Mouse (Mus musculus) liver, embryonic 13.5 days (tissue): ENCODE results near the gene Hip1. TPM values are rescaled to one million over a fixed set of nuclear protein-coding genes. Genes with fewer than 3 reads are reported as not detected.

ENCODE experiments used
- ATAC-seq: fragments of 200-750 bp; cut with Nextera tagmentation; 2 replicates; pipeline ENCODE4 v1.8.0; 2017; ENCODE audit warnings: low read depth, mild to moderate bottlenecking, moderate number of reproducible peaks, moderate library complexity
- DNase-seq: peaks from one replicate; pipeline ENCODE4 v3.0.0; 2022
- H3K27ac ChIP-seq: fragments of 300-500 bp; sonication (generic); 2 replicates; pipeline ENCODE4 v1.5.1; 2015; ENCODE audit warnings: moderate library complexity, mild to moderate bottlenecking, inconsistent platforms
- H3K27me3 ChIP-seq: fragments of 300-500 bp; sonication (generic); 2 replicates; pipeline ENCODE4 v1.6.1; 2015; ENCODE audit warnings: mild to moderate bottlenecking, inconsistent platforms
- H3K36me3 ChIP-seq: fragments of 300-500 bp; sonication (generic); 2 replicates; pipeline ENCODE4 v1.6.1; 2015; ENCODE audit warnings: mild to moderate bottlenecking, inconsistent platforms
- H3K4me1 ChIP-seq: fragments of 300-500 bp; sonication (generic); replicated peaks from 2 replicates; pipeline ENCODE4 v1.6.1; 2015; ENCODE audit warnings: inconsistent platforms
- H3K4me2 ChIP-seq: fragments of 300-500 bp; sonication (generic); 2 replicates; pipeline ENCODE4 v1.6.1; 2015; ENCODE audit warnings: inconsistent platforms, mild to moderate bottlenecking, moderate library complexity
- H3K4me3 ChIP-seq: fragments of 300-500 bp; sonication (generic); replicated peaks from 2 replicates; pipeline ENCODE4 v1.5.1; 2015; ENCODE audit warnings: mild to moderate bottlenecking, inconsistent platforms
- H3K9ac ChIP-seq: fragments of 300-500 bp; sonication (generic); 2 replicates; pipeline ENCODE4 v1.6.1; 2015; ENCODE audit warnings: mild to moderate bottlenecking, inconsistent platforms
- H3K9me3 ChIP-seq: fragments of 300-500 bp; sonication (generic); replicated peaks from 2 replicates; pipeline ENCODE4 v1.6.1; 2016; ENCODE audit warnings: inconsistent platforms
- WGBS: fragments of 180-500 bp; shearing (Covaris S2); methylation state at CpG from one replicate; pipeline ENCODE4 v1.1.7; 2015; ENCODE audit not compliant: insufficient replicate concordance; 5-methylcytosine and 5-hydroxymethylcytosine counted together
- polyA plus RNA-seq: library from polyadenylated mRNA; unstranded; fragments of >200 nt; fragmentation: Nextera tagmentation; extraction: Ambion mirVana; gene quantifications from 2 replicates; pipeline ENCODE4 v1.2.1, GENCODE M21; 2015

The Hip1 gene
- 3.4 and 4.6 TPM in 2 replicates for polyA plus RNA-seq

DNA sequence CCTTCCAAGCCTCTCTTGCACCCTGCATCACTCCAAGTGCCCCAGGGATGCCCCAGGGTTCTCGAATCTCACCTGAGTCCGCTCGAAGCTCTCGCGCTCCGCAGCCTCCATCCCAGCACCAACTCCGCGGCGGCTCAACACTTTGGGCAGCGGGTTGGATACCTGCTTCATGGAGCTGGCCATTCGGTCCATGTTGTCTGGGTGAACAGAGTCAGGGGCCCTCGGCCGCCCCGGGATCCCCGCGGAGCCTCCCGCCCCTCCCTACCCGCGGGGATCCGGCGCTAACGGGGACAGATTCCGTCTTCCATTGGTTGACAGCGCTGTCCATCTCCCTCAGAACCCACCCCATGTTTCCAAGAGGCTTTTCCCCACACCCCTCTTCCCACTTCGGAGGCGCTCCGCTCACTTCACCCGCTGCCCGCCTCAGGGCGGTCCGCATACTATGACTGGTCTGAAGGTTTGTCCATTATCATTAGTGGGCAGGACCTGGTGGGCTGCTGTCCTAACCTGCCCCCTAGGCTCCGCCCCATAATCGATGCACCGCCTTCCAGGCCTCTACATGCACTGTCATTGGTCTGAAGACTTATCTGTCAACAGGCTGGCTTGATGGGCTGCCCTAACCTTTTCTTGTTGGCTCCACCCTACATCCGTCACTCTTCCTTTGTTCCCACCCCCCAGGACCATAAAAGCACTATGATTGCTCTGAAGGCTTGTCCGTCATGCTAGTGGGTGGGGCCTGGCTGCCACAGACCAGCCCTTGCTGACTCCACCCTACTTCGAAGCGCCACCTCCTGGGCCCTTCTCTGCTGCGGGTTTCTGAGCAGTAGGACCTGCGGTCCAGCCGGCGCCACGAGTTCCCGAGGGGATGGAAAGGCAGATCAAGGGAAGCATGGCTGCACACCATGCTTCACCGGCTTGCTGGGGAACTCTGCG lies at the start of gene Hip1:
TSS of gene Hip1 (minus strand) at position 256 of the 933 bp plus-strand sequence.
- DNase-seq, result peak; percentile 90
- WGBS, result under 1% methylated on average over 46 of the region's 46 CpGs
- H3K4me2 ChIP-seq, result peak within 1 kb of the TSS; percentile 80
- H3K27ac ChIP-seq, result no peak within 1 kb of the TSS
- peak; percentile 97 for ATAC-seq
- no peaks in the 10 kb centered on the region for H3K9me3 ChIP-seq
- H3K4me3 ChIP-seq, result peak within 1 kb of the TSS; percentile 62
- H3K4me1 ChIP-seq, result peaks cover 17% of the 10 kb centered on the region
- peak within 1 kb of the TSS; percentile 55 for H3K9ac ChIP-seq
- peaks cover 32% of the 10 kb centered on the region for H3K27me3 ChIP-seq
- no peaks in the 10 kb centered on the region for H3K36me3 ChIP-seq

DNA sequence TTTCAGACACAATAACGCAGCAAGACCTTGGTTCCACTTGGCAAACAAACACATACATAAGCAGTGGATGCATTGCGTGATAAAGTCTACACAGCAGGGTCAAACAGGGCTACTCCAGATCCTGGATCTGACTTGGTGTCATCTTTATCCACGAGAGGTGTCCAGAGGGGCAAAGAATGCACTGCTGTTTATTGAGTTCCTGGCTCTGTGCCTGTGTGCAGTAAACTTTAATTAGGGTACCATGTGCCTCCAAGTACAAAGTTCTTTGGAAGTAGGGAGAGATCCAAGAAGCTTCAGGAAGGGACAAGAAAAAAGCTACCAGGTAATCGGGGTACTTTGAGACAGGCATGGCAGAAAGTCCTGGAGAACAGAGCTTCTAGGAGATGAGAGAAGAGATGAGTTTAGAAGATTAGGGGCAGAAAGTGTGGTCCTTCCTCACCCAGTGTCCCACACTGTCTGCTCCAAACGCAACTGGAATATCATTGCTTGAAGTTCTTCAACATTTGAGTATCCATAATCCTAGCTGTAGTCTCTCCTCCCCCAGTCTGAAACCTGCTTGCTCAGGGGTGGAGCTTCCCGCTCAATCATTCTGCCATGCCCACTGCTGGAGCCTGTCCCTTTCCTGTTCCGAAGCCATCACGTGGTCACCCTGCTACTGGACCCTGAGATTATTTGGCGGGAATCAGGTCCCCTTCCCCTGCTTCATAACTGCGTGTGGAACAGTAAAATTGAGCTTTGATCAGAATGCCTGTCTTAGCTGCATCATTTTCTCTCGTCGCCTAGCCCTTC lies 45.3 kb upstream of the Hip1 start:
- no peaks in the 10 kb centered on the region; the same call in 1 of the 2 replicates for H3K9me3 ChIP-seq
- ATAC-seq, result no peak

DNA sequence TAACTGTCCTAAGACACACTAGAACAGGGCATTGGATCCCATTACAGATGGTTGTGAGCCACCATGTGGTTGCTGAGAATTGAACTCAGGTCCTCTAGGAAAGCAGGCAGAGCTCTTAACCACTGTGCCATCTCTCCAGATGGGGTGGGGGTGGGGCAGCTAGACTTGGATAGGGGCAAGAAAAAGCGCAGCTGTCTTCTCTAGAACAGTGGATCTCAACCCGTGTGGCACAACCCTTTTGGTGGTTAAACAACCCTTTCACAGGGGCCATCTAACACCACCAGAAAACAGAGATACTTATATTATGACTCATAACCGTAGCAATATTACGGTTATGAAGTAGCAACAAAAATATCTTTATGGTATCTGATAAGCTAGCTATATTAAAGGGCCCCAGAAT lies 42.8 kb upstream of the Hip1 start:
- ATAC-seq, result no peak
- Histone ChIP-seq H3K4me2 (no peak overlapping the region), H3K27ac (no peak overlapping the region), H3K9me3 (no peaks in the 10 kb centered on the region; the same call in 1 of the 2 replicates), H3K9ac (no peak overlapping the region), H3K4me1 (no peaks in the 10 kb centered on the region), H3K36me3 (no peaks in the 10 kb centered on the region), H3K27me3 (no peaks in the 10 kb centered on the region), H3K4me3 (no peak overlapping the region)
- DNase-seq, result no peak
- WGBS, result 70% methylated on average over 4 of the region's 4 CpGs

More for the DNA sequence above, 45.3 kb upstream of the Hip1 start:
- Histone ChIP-seq H3K9ac (no peak overlapping the region), H3K36me3 (no peaks in the 10 kb centered on the region), H3K4me2 (no peak overlapping the region), H3K27me3 (no peaks in the 10 kb centered on the region), H3K4me3 (no peak overlapping the region), H3K27ac (no peak overlapping the region), H3K4me1 (no peaks in the 10 kb centered on the region)
- WGBS, result 67% methylated on average over 12 of the region's 12 CpGs
- no peak for DNase-seq

DNA sequence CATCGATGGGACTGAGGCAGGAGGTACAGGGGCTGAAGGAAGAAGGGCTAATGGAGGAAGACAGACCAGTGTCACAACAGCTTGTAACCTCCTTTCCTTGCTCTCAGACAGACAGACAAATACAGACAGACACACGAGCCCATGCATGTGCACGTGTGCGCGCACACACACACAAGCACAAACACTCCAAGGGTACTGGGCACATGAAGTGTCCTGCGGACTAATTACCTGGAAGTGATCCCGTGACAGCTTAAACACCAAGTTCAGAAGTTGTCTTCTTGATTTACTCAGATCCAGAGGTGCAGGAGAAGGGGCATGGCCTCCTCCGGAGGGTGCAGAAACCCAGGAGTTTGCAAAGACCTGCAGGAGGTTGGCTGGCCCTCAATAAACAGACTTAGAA lies 40.8 kb upstream of the Hip1 start:
- H3K9me3 ChIP-seq, result no peaks in the 10 kb centered on the region; the same call in 1 of the 2 replicates
- no peak overlapping the region for H3K4me3 ChIP-seq
- no peak overlapping the region for H3K9ac ChIP-seq
- 68% methylated on average over 8 of the region's 8 CpGs for WGBS
- no peaks in the 10 kb centered on the region for H3K36me3 ChIP-seq
- H3K4me2 ChIP-seq, result no peak overlapping the region
- ATAC-seq (no peak), DNase-seq (no peak)
- no peak overlapping the region for H3K27ac ChIP-seq
- H3K4me1 ChIP-seq, result no peaks in the 10 kb centered on the region
- H3K27me3 ChIP-seq, result no peaks in the 10 kb centered on the region

DNA sequence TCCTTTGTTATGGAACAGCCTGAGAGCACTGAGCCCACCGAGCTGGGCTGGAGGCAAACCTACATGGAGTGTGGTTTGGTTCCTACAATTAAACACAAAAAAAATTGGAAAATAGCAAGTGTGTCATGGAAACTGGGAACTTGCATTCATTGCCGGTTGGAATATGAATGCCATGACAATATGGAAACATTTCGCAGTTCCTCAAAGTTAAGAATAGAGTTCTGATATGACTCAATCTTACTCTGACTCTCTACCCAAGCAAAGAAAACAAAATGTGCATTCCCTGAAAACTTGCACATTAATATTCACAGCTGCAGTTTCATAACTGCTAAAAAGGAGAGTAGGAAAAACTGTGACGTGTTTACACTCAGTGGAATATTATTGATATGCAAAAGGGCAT lies 37.4 kb upstream of the Hip1 start:
- H3K27ac ChIP-seq, result no peak overlapping the region; the same call in 1 of the 2 replicates
- 67% methylated on average over 4 of the region's 4 CpGs for WGBS
- no peaks in the 10 kb centered on the region for H3K36me3 ChIP-seq
- no peaks in the 10 kb centered on the region for H3K27me3 ChIP-seq
- H3K4me1 ChIP-seq, result no peaks in the 10 kb centered on the region
- no peak overlapping the region for H3K9ac ChIP-seq
- no peak for ATAC-seq
- no peaks in the 10 kb centered on the region; the same call in 1 of the 2 replicates for H3K9me3 ChIP-seq
- no peak for DNase-seq
- H3K4me3 ChIP-seq, result no peak overlapping the region
- no peak overlapping the region for H3K4me2 ChIP-seq

DNA sequence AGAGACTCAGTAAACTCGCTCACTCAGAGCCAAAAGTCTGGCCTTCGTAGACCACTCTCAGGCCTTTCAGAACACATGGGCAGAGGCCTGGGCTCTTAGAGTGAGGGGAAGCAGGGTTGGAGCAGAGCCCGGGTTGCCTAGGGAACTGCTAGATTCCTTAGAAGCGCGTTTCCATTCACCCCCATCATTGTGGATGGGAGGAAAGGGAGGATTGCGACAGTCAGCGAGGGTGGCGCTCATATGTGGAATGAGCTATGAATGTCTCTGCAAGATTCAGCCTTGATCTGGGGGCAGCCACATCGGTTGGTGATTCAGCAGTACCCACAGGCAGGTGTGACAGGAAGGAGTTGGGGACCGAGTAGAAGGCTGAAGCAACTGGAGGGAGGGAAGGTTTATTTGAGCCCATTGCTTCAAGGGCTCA lies 34.4 kb upstream of the Hip1 start:
- WGBS, result 69% methylated on average over 10 of the region's 10 CpGs
- Histone ChIP-seq H3K4me2 (no peak overlapping the region), H3K4me1 (no peaks in the 10 kb centered on the region), H3K36me3 (no peaks in the 10 kb centered on the region), H3K27me3 (no peaks in the 10 kb centered on the region), H3K4me3 (no peak overlapping the region), H3K27ac (no peak overlapping the region), H3K9me3 (no peaks in the 10 kb centered on the region; the same call in 1 of the 2 replicates), H3K9ac (no peak overlapping the region)
- DNase-seq (no peak), ATAC-seq (no peak)

DNA sequence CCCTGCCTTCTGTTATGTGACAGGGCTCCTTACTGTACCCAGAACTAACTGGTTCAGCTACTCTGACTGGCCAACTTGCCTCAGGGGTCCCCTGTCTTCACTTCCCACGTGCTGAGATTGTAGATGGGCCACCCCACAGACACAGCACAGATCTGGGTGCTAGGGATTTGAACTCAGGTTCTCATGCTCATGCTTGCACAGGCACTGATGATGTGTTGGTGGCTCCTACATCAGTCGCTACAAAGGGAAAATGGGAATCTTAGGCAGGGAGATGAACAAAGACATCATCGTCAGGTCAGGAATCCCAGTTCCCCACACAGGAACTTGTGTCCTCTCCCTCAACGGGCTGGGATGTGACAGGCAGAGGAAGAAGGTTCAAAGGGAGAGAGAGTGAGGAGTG lies 31.1 kb upstream of the Hip1 start:
- DNase-seq, result no peak
- 50% methylated on average over 4 of the region's 4 CpGs for WGBS

DNA sequence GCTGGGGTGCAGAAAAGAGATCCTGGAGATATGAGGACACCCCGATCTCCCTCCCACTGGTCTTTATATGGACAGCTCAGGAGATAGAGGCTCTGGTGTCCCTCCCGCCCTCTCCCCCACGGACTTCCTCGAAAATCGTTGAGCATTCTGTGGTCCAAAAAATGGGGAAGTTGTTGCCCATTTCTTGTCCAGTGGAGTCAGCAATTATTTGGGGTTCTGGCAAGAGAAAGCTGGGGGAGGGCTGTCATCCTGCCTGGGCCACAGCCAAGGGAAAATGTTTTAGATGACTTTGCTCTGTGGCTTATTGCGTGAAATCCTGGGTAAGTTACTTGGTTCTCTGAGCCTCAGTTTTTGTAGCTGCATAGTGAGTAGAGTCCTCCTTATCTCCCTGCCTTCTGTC lies 28.1 kb upstream of the Hip1 start, which contains the start of gene Ccl24:
TSS of gene Ccl24 (minus strand) at position 44 of the 400 bp plus-strand sequence.
- ATAC-seq (no peak), DNase-seq (no peak)
- WGBS, result 18% methylated on average over 6 of the region's 6 CpGs
- no peaks in the 10 kb centered on the region for H3K9me3 ChIP-seq
- H3K4me2 ChIP-seq, result no peak within 1 kb of the TSS
- H3K27me3 ChIP-seq, result no peaks in the 10 kb centered on the region
- no peaks in the 10 kb centered on the region for H3K36me3 ChIP-seq
- no peaks in the 10 kb centered on the region for H3K4me1 ChIP-seq
- H3K4me3 ChIP-seq, result no peak within 1 kb of the TSS
- H3K9ac ChIP-seq, result no peak within 1 kb of the TSS
- no peak within 1 kb of the TSS for H3K27ac ChIP-seq

More for the DNA sequence above, 31.1 kb upstream of the Hip1 start:
- Histone ChIP-seq H3K27ac (no peak overlapping the region), H3K36me3 (no peaks in the 10 kb centered on the region), H3K9me3 (no peaks in the 10 kb centered on the region; the same call in 1 of the 2 replicates), H3K4me3 (no peak overlapping the region), H3K4me1 (no peaks in the 10 kb centered on the region), H3K27me3 (no peaks in the 10 kb centered on the region), H3K9ac (no peak overlapping the region), H3K4me2 (no peak overlapping the region)
- no peak for ATAC-seq

DNA sequence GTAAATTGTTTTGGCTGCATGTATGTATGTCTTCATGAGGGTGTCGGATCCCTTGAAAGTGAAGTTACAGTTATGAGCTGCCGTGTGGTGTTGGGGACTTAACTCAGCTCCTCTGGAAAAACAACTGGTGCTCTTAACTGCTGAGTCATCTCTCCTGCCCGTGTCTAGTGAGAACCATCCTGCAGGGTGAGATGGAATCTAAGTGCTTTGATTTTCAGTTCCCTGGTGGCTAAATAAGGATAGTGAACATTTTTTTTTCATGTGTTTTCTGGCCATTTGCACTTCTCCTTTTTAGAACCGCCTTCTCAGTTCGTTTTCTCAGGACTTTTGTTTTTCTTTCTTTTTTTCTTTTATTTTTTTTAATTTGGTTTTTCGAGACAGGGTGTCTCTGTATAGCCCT lies 23.8 kb upstream of the Hip1 start:
- Histone ChIP-seq H3K4me2 (no peak overlapping the region), H3K36me3 (no peaks in the 10 kb centered on the region), H3K27me3 (no peaks in the 10 kb centered on the region), H3K9ac (no peak overlapping the region), H3K27ac (no peak overlapping the region), H3K9me3 (no peaks in the 10 kb centered on the region), H3K4me1 (no peaks in the 10 kb centered on the region), H3K4me3 (no peak overlapping the region)
- no peak for ATAC-seq
- WGBS, result 39% methylated on average over 6 of the region's 6 CpGs
- no peak for DNase-seq

DNA sequence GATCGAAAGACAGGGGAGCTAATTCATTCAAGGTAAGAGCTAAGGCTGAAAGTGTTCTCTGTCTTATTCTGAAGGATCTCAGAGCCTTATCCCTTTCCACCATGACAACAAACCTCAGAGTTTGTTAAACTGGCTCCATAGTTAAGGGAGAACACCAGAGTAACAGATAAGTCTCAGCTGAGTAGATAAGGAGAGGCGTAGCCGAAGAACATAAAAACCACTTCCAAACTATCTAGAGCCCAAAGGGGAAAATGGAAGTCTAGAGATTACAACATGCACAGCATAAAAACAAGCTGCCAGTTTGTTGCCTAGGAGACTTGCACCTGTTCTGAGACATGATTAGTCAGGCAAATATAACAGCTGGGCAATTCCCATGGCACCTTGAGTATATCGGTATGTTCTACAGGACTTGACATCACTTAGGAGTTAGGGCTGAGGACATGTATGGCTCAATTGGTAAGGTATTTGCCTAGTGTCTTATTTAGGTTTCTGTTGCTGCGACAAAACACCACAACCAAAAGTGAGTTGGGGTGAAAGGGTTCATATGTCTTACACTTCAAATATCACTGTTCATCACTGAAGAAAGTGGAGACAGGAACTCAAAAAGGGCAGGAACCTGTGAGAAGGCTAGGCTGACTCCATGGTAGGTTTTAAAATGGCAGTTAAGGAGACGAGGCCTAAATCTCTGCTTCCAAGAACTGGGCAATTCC lies 22.8 kb upstream of the Hip1 start:
- Histone ChIP-seq H3K4me1 (no peaks in the 10 kb centered on the region), H3K4me3 (no peak overlapping the region), H3K4me2 (no peak overlapping the region), H3K27me3 (no peaks in the 10 kb centered on the region), H3K27ac (no peak overlapping the region), H3K9ac (no peak overlapping the region), H3K9me3 (no peaks in the 10 kb centered on the region), H3K36me3 (no peaks in the 10 kb centered on the region)
- 48% methylated on average over 6 of the region's 6 CpGs for WGBS
- no peak for ATAC-seq
- no peak for DNase-seq

DNA sequence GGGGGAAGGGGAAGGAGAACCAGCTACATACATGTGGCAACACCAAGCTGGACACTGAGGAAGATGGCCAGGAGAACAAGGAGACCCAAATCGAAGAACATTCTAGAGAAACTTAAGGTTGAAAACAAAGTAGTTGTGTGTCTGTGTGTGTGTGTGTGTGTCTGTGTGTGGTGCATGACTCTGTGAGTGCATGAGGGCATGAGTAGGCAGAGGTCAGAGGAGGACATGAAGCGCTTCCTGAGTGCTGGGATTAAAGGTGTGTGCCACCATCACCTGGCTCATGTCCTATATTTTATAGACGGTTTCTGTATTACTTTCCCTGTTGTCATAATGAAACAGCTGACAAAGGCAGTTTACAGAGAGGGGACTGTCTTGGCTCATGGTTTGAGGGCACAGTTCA lies 18.5 kb upstream of the Hip1 start, which contains the start of gene Ccl26:
TSS of gene Ccl26 (minus strand) at position 101 of the 400 bp plus-strand sequence.
- Histone ChIP-seq H3K9ac (no peak within 1 kb of the TSS), H3K36me3 (no peaks in the 10 kb centered on the region), H3K9me3 (no peaks in the 10 kb centered on the region), H3K27ac (no peak within 1 kb of the TSS), H3K4me3 (no peak within 1 kb of the TSS), H3K4me1 (no peaks in the 10 kb centered on the region), H3K4me2 (no peak within 1 kb of the TSS), H3K27me3 (no peaks in the 10 kb centered on the region)
- ATAC-seq (no peak), DNase-seq (no peak)
- WGBS, result 75% methylated on average over 3 of the region's 3 CpGs
